Mouse (Mus musculus) large intestine, adult 2 months (tissue): Measurements from ENCODE around the gene Mrps2. TPM values are rescaled to one million over a fixed set of nuclear protein-coding genes. Genes with fewer than 3 reads are reported as not detected.
A peak's percentile ranks its signal among the peaks of the same experiment; 100 is the strongest.

Source experiments
- DNase-seq: peaks from one replicate; pipeline ENCODE4 v3.0.0-alpha.2; 2012; ENCODE audit warnings: low read depth, low spot score
- WGBS: fragments of 180-500 bp; shearing (Covaris S2); methylation state at CpG from one replicate; pipeline ENCODE4 v1.1.7; 2018; 5-methylcytosine and 5-hydroxymethylcytosine counted together
- polyA plus RNA-seq: library from polyadenylated mRNA; depleted of rRNA; stranded (reverse); fragments of >200 nt; gene quantifications from 2 replicates; pipeline ENCODE4 v1.2.3, GENCODE M21; 2012; rRNA removed

Mrps2 gene
- polyA plus RNA-seq, 1 experiment, result 35.9 TPM

DNA sequence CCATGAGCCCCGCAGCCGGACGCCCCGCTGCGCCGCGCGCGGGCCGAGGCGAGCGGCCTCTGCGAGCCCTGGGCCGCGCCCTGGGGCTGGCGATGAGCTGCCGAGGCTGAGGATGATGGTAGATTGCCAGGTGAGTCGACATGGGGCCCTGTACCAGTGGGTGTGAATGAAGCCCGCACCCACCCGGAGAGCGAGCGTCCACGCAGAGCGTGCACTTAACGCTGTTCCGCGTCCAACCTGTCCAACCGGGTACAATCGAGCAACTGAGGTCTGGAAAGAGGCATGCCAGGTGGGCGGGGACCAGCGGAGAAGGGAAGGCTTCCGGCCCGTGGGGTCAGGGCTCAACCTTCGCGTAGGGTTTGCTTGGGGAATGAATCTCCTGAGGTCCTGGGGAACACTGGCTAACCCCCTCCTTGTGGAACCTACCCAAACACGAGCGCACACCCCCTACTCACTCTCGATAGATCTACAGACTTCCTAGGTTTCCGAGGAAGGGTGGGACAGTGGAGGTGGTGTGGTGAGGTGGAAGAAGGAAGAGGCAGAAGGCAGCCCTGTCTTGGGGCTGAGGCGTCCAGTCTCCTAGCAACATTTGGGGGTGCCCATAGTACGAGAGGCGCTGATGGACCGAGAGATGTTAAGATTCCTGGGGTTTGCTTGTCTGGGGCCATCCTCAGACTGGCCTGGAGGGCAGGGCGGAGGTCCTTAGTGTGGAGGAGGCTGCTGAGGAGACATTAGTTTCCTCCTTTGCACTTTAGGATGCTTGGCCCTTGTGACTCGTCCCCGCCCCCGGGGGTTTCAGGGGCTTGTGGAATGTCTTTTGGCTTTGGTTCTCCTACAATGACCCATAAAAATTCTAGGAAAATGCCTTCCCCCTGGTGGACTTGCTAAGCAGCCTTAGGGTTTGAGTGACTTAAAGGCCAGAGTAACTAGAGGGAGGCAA is 45.8 kb downstream of the Mrps2 start:
- DNase-seq, result no peak
- 4% methylated on average over 47 of the region's 47 CpGs for WGBS

DNA sequence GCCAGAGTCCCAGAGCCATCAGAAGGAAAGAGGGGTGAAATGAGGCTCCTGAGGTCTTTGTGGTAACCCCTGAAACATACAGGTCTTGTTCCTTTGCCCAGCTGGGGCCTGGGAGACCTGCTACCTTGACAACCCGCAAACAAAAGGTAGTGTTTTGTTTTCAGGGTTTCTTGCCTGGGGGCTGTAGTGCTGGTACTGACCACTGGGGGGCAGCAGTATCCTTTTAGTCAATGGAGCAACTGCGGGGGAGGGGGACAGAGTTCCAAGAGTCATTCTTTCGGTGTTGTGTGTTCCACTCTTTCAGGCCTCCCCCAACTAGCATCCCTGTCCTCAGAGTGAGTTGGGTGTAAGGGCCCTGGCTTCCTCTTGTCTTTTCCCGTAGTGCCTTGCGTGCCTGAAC is 46.6 kb downstream of the Mrps2 start:
- 9% methylated on average over 5 of the region's 5 CpGs for WGBS
- DNase-seq, result no peak

DNA sequence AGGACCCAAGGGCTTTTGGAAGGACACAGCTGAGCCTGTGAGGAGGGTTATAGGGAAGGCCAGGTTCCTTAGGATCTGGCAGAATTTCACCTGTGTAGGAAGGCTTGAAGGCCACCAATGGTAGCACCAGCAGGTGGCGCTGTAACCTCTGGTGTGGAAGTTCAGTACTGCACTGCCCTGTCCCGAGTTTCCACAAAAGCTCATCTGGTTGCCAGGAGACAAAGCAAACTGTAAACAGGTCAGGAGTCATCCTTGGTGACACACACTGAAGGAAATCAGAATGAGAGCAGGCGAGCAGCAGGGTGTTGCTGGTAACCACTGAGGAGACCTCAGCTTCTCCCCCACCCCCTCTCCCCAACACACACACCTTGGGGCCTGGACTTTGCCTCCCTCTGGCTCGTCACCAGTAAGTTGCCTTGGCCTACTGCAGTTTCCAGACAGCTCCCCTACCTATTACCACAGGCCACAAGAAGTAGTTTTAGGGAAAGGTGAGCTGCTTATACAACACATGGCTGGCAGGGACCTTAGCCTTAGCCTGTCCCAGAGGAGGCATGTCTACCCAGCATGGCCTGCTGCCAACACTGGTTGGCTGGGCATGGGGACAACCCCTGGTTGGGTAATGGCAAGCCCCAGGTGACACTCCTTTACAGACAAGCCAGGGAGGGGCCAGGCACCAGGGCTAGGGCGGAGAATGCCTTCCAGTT is 49.5 kb downstream of the Mrps2 start:
- peak; percentile 97 for DNase-seq
- WGBS, result 13% methylated on average over 5 of the region's 5 CpGs

DNA sequence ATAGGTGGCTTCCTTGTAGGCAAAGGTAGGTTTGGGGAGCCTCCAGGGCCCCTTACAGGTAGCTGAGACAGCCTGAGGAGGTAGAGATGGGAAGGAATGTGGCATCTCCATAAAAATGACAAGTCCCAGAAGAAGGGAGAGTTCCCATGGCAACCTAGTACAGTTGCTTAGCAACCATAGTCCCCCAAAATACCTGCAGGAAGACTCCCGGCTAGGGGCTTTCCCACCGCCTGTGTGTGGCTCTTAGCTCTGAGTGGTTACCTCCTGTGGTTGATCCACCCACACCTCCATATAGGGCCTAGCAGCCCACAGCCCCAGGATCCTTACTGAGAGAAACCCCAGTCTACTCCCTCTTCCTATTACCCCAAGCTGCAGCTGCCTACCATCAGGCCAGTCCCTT is 50.4 kb downstream of the Mrps2 start:
- no peak for DNase-seq
- WGBS, result 60% methylated on average over 2 of the region's 2 CpGs

DNA sequence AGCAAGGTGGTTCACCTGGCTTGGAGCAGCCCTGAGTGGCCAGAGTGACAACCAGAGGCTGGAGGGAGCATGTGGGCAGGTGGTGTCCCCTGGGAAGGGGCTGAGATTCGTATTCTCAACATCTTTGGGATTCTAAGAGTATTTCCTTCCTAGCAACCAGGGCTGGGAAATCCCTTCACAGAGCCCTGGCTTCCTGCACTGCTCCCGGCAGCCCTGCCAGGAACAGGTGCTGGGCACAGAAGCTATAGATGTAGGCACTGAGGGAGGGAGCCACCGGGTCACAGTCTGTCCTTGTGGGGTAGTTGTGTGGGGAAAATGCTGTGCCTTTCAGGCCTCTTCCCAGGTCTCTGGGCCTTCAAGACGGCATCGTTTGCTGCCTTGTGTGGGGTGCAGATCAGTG is 52.7 kb downstream of the Mrps2 start:
- 77% methylated on average over 5 of the region's 5 CpGs for WGBS
- DNase-seq, result no peak

Other genes starting within 250 kb of the Mrps2 start
- gene Ppp1r26, start 21.3 kb upstream of the Mrps2 start, polyA plus RNA-seq, result 1.1 and 2.1 TPM in 2 replicates
- not detected in 2 replicates for gene 1700007K13Rik, start 1.7 kb upstream of the Mrps2 start, polyA plus RNA-seq
- 5.6 and 10.1 TPM in 2 replicates for gene Gbgt1, start 28.8 kb downstream of the Mrps2 start, polyA plus RNA-seq
- gene Gm10134, start 38.0 kb downstream of the Mrps2 start, polyA plus RNA-seq, result 1.6 and 3.2 TPM in 2 replicates
- 60.9 and 80.2 TPM in 2 replicates for gene Ralgds, start 45.1 kb downstream of the Mrps2 start, polyA plus RNA-seq
- gene Cel, start 95.3 kb downstream of the Mrps2 start, polyA plus RNA-seq, result 0.27 and 0.48 TPM in 2 replicates
- gene Gtf3c5, start 115.7 kb downstream of the Mrps2 start, polyA plus RNA-seq, result 20.7 and 21.5 TPM in 2 replicates
- gene Gfi1b, start 153.9 kb downstream of the Mrps2 start, polyA plus RNA-seq, result 0.79 and 1.3 TPM in 2 replicates
- 6.0 and 10.8 TPM in 2 replicates for gene Tsc1, start 173.2 kb downstream of the Mrps2 start, polyA plus RNA-seq
- 0.82 and 1.0 TPM in 2 replicates for gene Spaca9, start 231.7 kb downstream of the Mrps2 start, polyA plus RNA-seq
- 0.11 and 0.19 TPM in 2 replicates for gene Ak8, start 232.1 kb downstream of the Mrps2 start, polyA plus RNA-seq